Mouse (Mus musculus): ENCODE measurements around the gene Fam131c. TPM values are rescaled to one million over a fixed set of nuclear protein-coding genes. Genes with fewer than 3 reads are reported as not detected.

The Fam131c gene
- polyA plus RNA-seq, 1 experiment from 2014 or later: 42.0 TPM

DNA sequence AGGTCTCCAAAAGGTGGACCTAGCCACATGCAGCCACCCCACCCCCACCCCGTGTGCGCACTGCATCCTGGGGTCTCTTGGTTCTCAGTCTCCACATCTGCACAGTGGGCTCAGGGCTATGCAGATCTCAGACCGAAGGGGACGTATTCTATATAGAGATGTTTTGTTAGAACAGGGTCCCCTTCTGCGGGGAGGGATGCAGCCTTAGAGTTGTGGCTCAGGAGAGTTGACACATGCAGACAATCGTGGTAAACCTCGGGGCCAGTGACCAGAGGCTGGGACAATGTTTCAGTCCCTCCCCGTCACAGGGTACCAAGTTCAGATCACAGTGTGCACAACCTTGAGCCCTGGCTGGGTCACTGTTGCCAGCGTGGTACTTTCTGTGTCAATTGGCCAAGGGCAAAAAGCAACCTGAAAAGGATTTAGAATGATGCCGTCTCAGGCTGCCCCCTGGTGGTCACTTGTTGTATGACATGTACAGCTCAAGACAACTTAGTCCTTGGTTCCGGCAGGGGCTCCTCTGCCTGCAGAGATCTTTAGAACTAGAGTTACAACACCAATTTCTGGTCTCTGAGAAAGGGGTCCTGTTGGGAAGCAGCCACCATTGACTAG lies 5.0 kb upstream of the Fam131c start:
- Histone ChIP-seq H3K9ac (no peak overlapping the region), H3K27ac (no peak overlapping the region), H3K4me1 (0 out of 2 replicates have a peak, but pooled peaks cover 6% of the 10 kb centered on the region), H3K27me3 (replicated peaks) (peaks cover 28% of the 10 kb centered on the region), H3K4me3 (no peak overlapping the region), H3K9me3 (no peaks in the 10 kb centered on the region), H3K4me2 (no peak overlapping the region), H3K36me3 (replicated peaks) (no peaks in the 10 kb centered on the region)
- peak; percentile 32; the same call in 1 of the 2 replicates for ATAC-seq (replicated peaks)
- WGBS: 27% methylated on average over 11 of the region's 11 CpGs

- Histone ChIP-seq H3K9me3 (no peaks in the 10 kb centered on the region), H3K27me3 (replicated peaks) (peaks cover 28% of the 10 kb centered on the region), H3K4me3 (no peak overlapping the region), H3K27ac (no peak overlapping the region), H3K4me1 (peaks cover 12% of the 10 kb centered on the region; the same call in 1 of the 2 replicates), H3K9ac (no peak overlapping the region), H3K4me2 (no peak overlapping the region), H3K36me3 (replicated peaks) (no peaks in the 10 kb centered on the region)
- ATAC-seq (replicated peaks): no peak
- WGBS: 56% methylated on average over 8 of the region's 8 CpGs
These were observed 2.9 kb upstream of the Fam131c start for GRCm38 (mm10) chr4:141365126-141365525.

GRCm38 (mm10) chr4:141365876-141366275 lies 2.1 kb upstream of the Fam131c start:
- WGBS: 63% methylated on average over 7 of the region's 7 CpGs
- Histone ChIP-seq H3K27ac (no peak overlapping the region), H3K4me1 (peaks cover 12% of the 10 kb centered on the region; the same call in 1 of the 2 replicates), H3K27me3 (replicated peaks) (peaks cover 28% of the 10 kb centered on the region), H3K4me2 (no peak overlapping the region), H3K9ac (no peak overlapping the region), H3K36me3 (replicated peaks) (no peaks in the 10 kb centered on the region), H3K4me3 (no peak overlapping the region), H3K9me3 (no peaks in the 10 kb centered on the region)
- no peak for ATAC-seq (replicated peaks)

DNA sequence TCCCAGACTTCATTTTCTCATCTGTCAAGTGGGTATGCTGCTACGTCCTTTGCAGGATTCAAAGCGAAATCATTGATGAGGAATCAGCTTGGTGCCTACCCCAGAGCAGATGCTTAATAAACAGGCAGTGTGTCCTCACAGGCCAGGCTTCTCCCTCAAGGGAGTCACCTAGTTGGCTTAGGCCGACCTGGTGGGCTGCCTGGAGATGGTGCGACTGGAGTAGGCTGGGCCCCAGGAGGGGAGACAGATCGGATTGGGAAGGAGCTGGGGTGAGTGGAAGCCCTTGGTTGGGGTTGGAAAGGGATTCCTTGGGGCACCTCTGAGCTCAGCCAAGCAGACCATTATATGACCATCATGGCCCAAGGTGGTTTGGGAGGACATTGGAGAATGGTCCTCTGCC lies 4.4 kb downstream of the Fam131c start:
- H3K36me3 ChIP-seq (replicated peaks): no peaks in the 10 kb centered on the region
- no peak overlapping the region for H3K4me2 ChIP-seq
- no peak for ATAC-seq (replicated peaks)
- no peaks in the 10 kb centered on the region for H3K9me3 ChIP-seq
- H3K4me3 ChIP-seq: no peak overlapping the region
- no peak overlapping the region for H3K27ac ChIP-seq
- H3K4me1 ChIP-seq: peaks cover 11% of the 10 kb centered on the region; the same call in 1 of the 2 replicates
- H3K9ac ChIP-seq: no peak overlapping the region
- WGBS: 91% methylated on average over 5 of the region's 5 CpGs
- H3K27me3 ChIP-seq (replicated peaks): no peaks in the 10 kb centered on the region

GRCm38 (mm10) chr4:141379674-141380073 lies 11.7 kb downstream of the Fam131c start:
- Histone ChIP-seq H3K27me3 (replicated peaks) (peaks cover 46% of the 10 kb centered on the region), H3K9me3 (no peaks in the 10 kb centered on the region), H3K4me2 (no peak overlapping the region), H3K27ac (no peak overlapping the region), H3K36me3 (replicated peaks) (no peaks in the 10 kb centered on the region; the same call in 1 of the 2 replicates), H3K4me1 (peaks cover 8% of the 10 kb centered on the region), H3K4me3 (no peak overlapping the region), H3K9ac (no peak overlapping the region)
- 57% methylated on average over 8 of the region's 8 CpGs for WGBS
- no peak for ATAC-seq (replicated peaks)

DNA sequence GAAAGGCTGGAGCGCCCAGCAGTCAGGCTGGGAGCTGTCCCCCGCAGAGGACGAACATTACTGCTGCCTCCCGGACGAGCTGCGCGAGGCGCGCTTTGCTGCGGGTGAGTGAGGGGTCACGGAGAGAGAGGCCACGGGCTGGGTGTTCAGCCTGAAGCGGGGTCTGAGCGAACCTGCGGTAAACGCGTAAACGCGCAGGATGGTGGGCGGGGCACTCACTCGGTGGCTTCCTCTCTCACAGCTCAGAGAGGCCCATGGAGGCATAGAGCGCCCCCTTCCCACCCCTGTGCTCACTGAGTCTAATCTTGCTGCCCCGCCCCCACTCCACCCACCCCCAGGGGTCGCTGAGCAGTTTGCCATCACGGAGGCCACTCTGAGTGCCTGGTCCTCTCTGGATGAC lies 14.4 kb downstream of the Fam131c start:
- Histone ChIP-seq H3K36me3 (replicated peaks) (no peaks in the 10 kb centered on the region; the same call in 1 of the 2 replicates), H3K4me3 (peak overlapping the region; percentile 28), H3K4me2 (peak overlapping the region; percentile 54), H3K9me3 (no peaks in the 10 kb centered on the region), H3K27me3 (replicated peaks) (peaks cover 47% of the 10 kb centered on the region), H3K4me1 (peaks cover 8% of the 10 kb centered on the region), H3K27ac (no peak overlapping the region), H3K9ac (no peak overlapping the region)
- WGBS: 5% methylated on average over 25 of the region's 25 CpGs
- ATAC-seq (replicated peaks): peak; percentile 24; the same call in 1 of the 2 replicates

GRCm38 (mm10) chr4:141385275-141385674 lies 17.3 kb downstream of the Fam131c start:
- no peak overlapping the region for H3K9ac ChIP-seq
- peaks cover 8% of the 10 kb centered on the region for H3K4me1 ChIP-seq
- H3K4me3 ChIP-seq: no peak overlapping the region
- no peaks in the 10 kb centered on the region; the same call in 1 of the 2 replicates for H3K36me3 ChIP-seq (replicated peaks)
- no peak overlapping the region for H3K4me2 ChIP-seq
- ATAC-seq (replicated peaks): peak; percentile 38; the same call in 1 of the 2 replicates
- H3K27ac ChIP-seq: no peak overlapping the region
- H3K9me3 ChIP-seq: no peaks in the 10 kb centered on the region
- peaks cover 44% of the 10 kb centered on the region for H3K27me3 ChIP-seq (replicated peaks)
- WGBS: under 1% methylated on average over 7 of the region's 7 CpGs

- Histone ChIP-seq H3K27ac (no peak overlapping the region), H3K4me3 (no peak overlapping the region), H3K4me2 (no peak overlapping the region), H3K9me3 (no peaks in the 10 kb centered on the region), H3K27me3 (replicated peaks) (peaks cover 36% of the 10 kb centered on the region), H3K4me1 (peaks cover 8% of the 10 kb centered on the region), H3K9ac (no peak overlapping the region), H3K36me3 (replicated peaks) (no peaks in the 10 kb centered on the region; the same call in 1 of the 2 replicates)
- no peak for ATAC-seq (replicated peaks)
- 76% methylated on average over 7 of the region's 7 CpGs for WGBS
These were observed 18.1 kb downstream of the Fam131c start for GRCm38 (mm10) chr4:141386150-141386549.

- Histone ChIP-seq H3K9me3 (no peaks in the 10 kb centered on the region), H3K27ac (no peak overlapping the region), H3K4me1 (peaks cover 3% of the 10 kb centered on the region), H3K4me3 (no peak overlapping the region), H3K36me3 (replicated peaks) (no peaks in the 10 kb centered on the region), H3K4me2 (no peak overlapping the region), H3K9ac (no peak overlapping the region), H3K27me3 (replicated peaks) (peaks cover 25% of the 10 kb centered on the region)
- ATAC-seq (replicated peaks): peak; percentile 40; the same call in 1 of the 2 replicates
- WGBS: 19% methylated on average over 5 of the region's 5 CpGs
These were observed 19.2 kb downstream of the Fam131c start for GRCm38 (mm10) chr4:141387093-141387784.

DNA sequence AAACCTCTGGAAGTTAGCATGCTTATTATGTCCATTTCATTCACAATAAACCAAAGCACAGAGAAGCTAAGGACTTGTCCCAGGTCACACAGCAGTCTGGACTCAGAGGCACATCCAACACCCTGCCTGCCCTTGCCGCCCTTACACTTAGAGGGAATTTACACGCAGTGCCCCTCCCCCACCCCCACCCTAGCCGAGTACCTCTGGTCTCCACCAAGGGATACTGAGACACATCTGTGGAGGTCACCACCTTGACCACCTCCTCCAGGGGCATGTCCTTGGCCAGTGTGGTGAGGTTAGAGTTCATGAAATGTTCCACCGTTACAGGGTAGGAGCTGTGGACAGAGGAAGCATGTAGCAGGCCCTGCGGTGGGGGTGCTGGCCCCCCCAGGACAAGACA lies 19.9 kb downstream of the Fam131c start:
- ATAC-seq (replicated peaks): 0 out of 2 replicates have a peak, but pooled peaks have one; percentile 16
- 67% methylated on average over 5 of the region's 5 CpGs for WGBS
- H3K9ac ChIP-seq: no peak overlapping the region
- no peak overlapping the region for H3K4me3 ChIP-seq
- no peaks in the 10 kb centered on the region for H3K9me3 ChIP-seq
- peaks cover 18% of the 10 kb centered on the region for H3K27me3 ChIP-seq (replicated peaks)
- no peaks in the 10 kb centered on the region for H3K4me1 ChIP-seq
- H3K27ac ChIP-seq: no peak overlapping the region
- H3K4me2 ChIP-seq: no peak overlapping the region
- H3K36me3 ChIP-seq (replicated peaks): no peaks in the 10 kb centered on the region

- no peak for ATAC-seq (replicated peaks)
- Histone ChIP-seq H3K36me3 (replicated peaks) (no peaks in the 10 kb centered on the region), H3K27me3 (replicated peaks) (peaks cover 2% of the 10 kb centered on the region; the same call in 1 of the 2 replicates), H3K4me2 (no peak overlapping the region), H3K9me3 (no peaks in the 10 kb centered on the region), H3K4me1 (no peaks in the 10 kb centered on the region), H3K9ac (no peak overlapping the region), H3K27ac (no peak overlapping the region), H3K4me3 (no peak overlapping the region)
- WGBS: 69% methylated on average over 18 of the region's 18 CpGs
These were observed 21.5 kb downstream of the Fam131c start for GRCm38 (mm10) chr4:141389366-141390150.

DNA sequence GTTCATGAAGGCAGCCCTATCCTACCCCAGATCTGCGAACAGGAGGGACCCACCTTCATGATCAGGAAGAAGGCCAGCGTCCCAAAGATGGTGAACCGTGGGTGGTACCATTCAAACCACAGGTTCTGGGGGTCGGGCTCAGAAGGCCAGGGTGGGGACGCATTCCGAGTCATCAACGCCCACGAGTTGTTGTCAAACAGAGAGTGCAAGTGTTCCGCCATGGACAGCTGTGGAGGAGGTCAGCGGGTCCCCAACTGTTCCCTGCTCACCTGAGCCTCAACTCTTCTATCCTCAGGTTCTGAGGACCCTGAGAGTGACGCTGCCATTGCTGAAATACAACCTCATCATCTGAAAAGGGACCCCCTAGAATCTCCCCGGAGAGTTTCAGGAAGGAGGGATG lies 23.3 kb downstream of the Fam131c start:
- no peaks in the 10 kb centered on the region for H3K27me3 ChIP-seq (replicated peaks)
- no peaks in the 10 kb centered on the region for H3K9me3 ChIP-seq
- no peaks in the 10 kb centered on the region for H3K4me1 ChIP-seq
- no peak overlapping the region for H3K4me2 ChIP-seq
- 78% methylated on average over 12 of the region's 12 CpGs for WGBS
- H3K9ac ChIP-seq: no peak overlapping the region
- no peak for ATAC-seq (replicated peaks)
- H3K27ac ChIP-seq: no peak overlapping the region
- H3K36me3 ChIP-seq (replicated peaks): no peaks in the 10 kb centered on the region
- H3K4me3 ChIP-seq: no peak overlapping the region
